Mouse (Mus musculus) limb, embryonic 15.5 days (tissue): ENCODE measurements around the gene Rbfox1. TPM values are rescaled to one million over a fixed set of nuclear protein-coding genes. Genes with fewer than 3 reads are reported as not detected.

Experiments used
- ATAC-seq: fragments of 200-750 bp; cut with Nextera tagmentation; 2 replicates; pipeline ENCODE4 v1.8.0; 2017; ENCODE audit warnings: low read depth, moderate TSS enrichment; ENCODE audit not compliant: insufficient number of reproducible peaks, low FRiP score, low TSS enrichment
- H3K27ac ChIP-seq: fragments of 300-500 bp; sonication (generic); 2 replicates; pipeline ENCODE4 v1.5.1; 2015; ENCODE audit warnings: moderate library complexity, mild to moderate bottlenecking, inconsistent platforms
- H3K27me3 ChIP-seq: fragments of 300-500 bp; sonication (generic); 2 replicates; pipeline ENCODE4 v1.6.1; 2015; ENCODE audit warnings: inconsistent platforms
- H3K36me3 ChIP-seq: fragments of 300-500 bp; sonication (generic); 2 replicates; pipeline ENCODE4 v1.6.1; 2015; ENCODE audit warnings: inconsistent platforms
- H3K4me1 ChIP-seq: fragments of 300-500 bp; sonication (generic); 2 replicates; pipeline ENCODE4 v1.6.1; 2015; ENCODE audit warnings: inconsistent platforms
- H3K4me2 ChIP-seq: fragments of 300-500 bp; sonication (generic); 2 replicates; pipeline ENCODE4 v1.6.1; 2015; ENCODE audit warnings: mild to moderate bottlenecking, inconsistent platforms
- H3K4me3 ChIP-seq: fragments of 300-500 bp; sonication (generic); 2 replicates; pipeline ENCODE4 v1.5.1; 2015; ENCODE audit warnings: mild to moderate bottlenecking, inconsistent platforms
- H3K9ac ChIP-seq: fragments of 300-500 bp; sonication (generic); 2 replicates; pipeline ENCODE4 v1.6.1; 2015; ENCODE audit warnings: inconsistent platforms
- H3K9me3 ChIP-seq: fragments of 300-500 bp; sonication (generic); 2 replicates; pipeline ENCODE4 v1.6.1; 2016; ENCODE audit warnings: inconsistent platforms
- WGBS: fragments of 180-500 bp; shearing (Covaris S2); methylation state at CpG from one replicate; pipeline ENCODE4 v1.1.7; 2015; 5-methylcytosine and 5-hydroxymethylcytosine counted together
- polyA plus RNA-seq: library from polyadenylated mRNA; unstranded; fragments of >200 nt; fragmentation: Nextera tagmentation; extraction: Ambion mirVana; gene quantifications from 2 replicates; pipeline ENCODE4 v1.2.1, GENCODE M21; 2015

Rbfox1 gene
- polyA plus RNA-seq, 1 experiment from 2014 or later: 4.0 TPM

DNA sequence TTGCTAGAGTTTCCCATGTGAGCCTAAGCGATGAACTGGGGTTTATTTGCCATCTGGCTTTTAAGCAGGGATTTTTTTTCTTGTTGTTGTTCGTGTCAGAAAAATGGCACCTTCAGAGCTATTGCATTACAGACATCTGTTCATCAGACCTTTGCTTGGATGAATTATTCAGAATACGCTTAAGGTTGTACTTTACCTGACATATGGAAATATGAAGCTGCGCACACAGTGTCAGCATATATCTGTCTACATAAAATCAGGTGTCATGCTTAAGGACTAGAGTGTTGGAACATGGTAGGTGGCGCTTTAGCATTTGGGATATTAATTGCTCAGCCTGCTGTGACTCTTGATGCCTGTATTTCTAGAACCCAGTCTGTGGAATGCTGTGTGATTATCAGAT is 819.7 kb downstream of the Rbfox1 start:
- H3K27ac ChIP-seq: no peak overlapping the region
- no peak overlapping the region for H3K4me3 ChIP-seq
- H3K9ac ChIP-seq: no peak overlapping the region
- no peaks in the 10 kb centered on the region for H3K4me1 ChIP-seq
- no peak for ATAC-seq
- H3K9me3 ChIP-seq: no peaks in the 10 kb centered on the region
- H3K27me3 ChIP-seq: no peaks in the 10 kb centered on the region
- no peak overlapping the region for H3K4me2 ChIP-seq
- 79% methylated on average over 5 of the region's 5 CpGs for WGBS
- no peaks in the 10 kb centered on the region for H3K36me3 ChIP-seq

DNA sequence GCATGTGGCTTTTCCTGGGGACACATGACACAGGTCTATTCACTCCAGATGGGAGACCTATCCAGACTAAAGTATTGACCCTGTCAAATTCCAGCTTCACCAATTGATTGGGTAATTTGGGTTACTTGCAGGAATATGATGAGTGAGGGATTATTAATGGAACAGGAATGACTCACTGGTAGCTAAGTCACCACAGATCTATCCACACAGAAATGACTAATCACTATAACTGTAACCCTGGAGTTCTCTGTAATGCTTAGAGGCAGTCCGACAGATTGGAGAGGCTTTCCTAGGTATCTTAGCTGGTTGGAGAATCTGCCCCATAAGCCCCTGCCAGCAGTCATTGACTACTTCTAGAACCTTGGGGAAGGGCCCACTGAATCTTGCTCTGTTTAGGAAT is 827.2 kb downstream of the Rbfox1 start:
- H3K9ac ChIP-seq: no peak overlapping the region
- H3K4me2 ChIP-seq: no peak overlapping the region
- no peaks in the 10 kb centered on the region for H3K36me3 ChIP-seq
- no peaks in the 10 kb centered on the region for H3K27me3 ChIP-seq
- no peak for ATAC-seq
- H3K27ac ChIP-seq: no peak overlapping the region
- no peak overlapping the region for H3K4me3 ChIP-seq
- no peaks in the 10 kb centered on the region for H3K4me1 ChIP-seq
- 84% methylated on average over 1 of the region's 1 CpGs for WGBS
- H3K9me3 ChIP-seq: no peaks in the 10 kb centered on the region

DNA sequence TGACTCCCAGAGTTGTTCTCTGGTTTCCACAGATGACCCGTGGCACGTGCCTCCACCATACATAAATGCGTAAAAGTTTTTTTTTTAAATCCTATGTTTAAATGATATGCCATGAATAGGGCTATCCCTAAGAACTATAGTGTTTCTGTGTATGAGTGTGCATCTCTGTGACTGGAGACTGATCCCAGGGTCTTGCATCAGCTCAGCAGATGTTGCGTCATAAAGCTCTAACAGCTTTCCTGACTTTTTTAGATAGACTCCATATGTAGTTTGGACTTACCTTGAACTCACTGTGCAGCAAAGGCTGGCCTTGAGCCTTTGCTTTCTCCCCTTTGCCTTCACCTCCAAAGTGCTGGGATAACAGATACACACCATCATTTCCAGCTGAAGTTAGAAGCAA is 830.1 kb downstream of the Rbfox1 start:
- H3K9me3 ChIP-seq: no peaks in the 10 kb centered on the region
- no peak overlapping the region for H3K4me2 ChIP-seq
- H3K27me3 ChIP-seq: no peaks in the 10 kb centered on the region
- ATAC-seq: no peak
- no peaks in the 10 kb centered on the region for H3K36me3 ChIP-seq
- H3K4me3 ChIP-seq: no peak overlapping the region
- no peaks in the 10 kb centered on the region for H3K4me1 ChIP-seq
- H3K27ac ChIP-seq: no peak overlapping the region
- 75% methylated on average over 4 of the region's 4 CpGs for WGBS
- no peak overlapping the region for H3K9ac ChIP-seq

DNA sequence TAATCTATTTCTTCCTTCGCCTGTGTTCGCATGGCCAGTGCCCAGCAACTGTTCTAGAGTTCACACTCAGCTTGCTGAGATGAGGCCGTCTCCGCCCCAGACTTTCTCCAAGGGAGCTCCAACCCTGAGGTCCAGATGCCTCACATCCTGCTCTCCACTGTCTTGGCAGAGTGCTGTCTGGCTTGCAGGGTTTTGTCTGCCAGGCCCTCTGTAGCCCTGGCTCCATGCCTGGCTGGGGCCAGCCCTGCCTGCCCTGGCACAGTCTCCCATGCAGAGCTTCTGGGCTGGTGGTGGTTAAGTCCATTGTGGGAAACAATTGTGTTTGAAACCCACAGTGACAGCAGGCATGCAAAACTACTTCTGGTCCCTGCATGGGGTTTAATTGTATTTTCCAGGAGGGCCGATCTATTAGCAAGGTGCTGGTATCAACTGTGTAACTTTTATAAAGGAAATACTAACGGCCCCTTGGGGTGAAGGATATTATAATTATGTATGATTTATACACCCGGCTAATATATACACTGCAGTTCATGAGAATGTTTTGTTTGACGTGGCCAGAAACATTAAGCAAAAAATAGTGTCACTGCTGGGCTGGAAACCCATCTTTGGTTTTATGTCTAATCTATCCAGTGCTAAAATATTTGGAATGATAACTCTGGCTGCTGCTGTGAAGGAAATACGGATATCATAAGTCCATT is 831.2 kb downstream of the Rbfox1 start:
- Histone ChIP-seq H3K4me2 (no peak overlapping the region), H3K9ac (no peak overlapping the region), H3K9me3 (no peaks in the 10 kb centered on the region), H3K27ac (no peak overlapping the region), H3K36me3 (no peaks in the 10 kb centered on the region), H3K27me3 (no peaks in the 10 kb centered on the region), H3K4me1 (no peaks in the 10 kb centered on the region), H3K4me3 (no peak overlapping the region)
- no peak for ATAC-seq
- 62% methylated on average over 9 of the region's 9 CpGs for WGBS

DNA sequence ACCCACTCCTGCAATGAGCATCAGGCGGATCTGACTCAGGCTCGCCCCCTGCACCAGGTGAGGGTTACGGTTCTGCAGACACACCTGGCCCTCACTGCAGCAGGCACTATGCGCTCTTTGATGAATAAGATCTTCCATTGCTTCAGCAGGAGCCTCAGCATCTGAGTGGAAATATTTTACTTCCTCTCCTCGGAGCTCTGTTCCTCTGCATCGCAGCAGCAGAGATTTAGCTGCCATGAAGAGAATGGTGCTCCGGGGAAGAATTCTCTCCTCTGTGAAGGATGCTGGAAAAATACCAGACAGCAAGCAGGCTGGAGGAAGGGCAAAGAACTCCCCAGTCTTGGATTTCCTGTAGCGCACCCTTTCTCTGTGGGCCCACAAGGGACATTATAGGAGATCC is 833.9 kb downstream of the Rbfox1 start:
- Histone ChIP-seq H3K4me2 (no peak overlapping the region), H3K36me3 (no peaks in the 10 kb centered on the region), H3K4me3 (no peak overlapping the region), H3K27ac (no peak overlapping the region), H3K27me3 (no peaks in the 10 kb centered on the region), H3K9ac (no peak overlapping the region), H3K9me3 (no peaks in the 10 kb centered on the region), H3K4me1 (no peaks in the 10 kb centered on the region)
- 62% methylated on average over 8 of the region's 8 CpGs for WGBS
- no peak for ATAC-seq

DNA sequence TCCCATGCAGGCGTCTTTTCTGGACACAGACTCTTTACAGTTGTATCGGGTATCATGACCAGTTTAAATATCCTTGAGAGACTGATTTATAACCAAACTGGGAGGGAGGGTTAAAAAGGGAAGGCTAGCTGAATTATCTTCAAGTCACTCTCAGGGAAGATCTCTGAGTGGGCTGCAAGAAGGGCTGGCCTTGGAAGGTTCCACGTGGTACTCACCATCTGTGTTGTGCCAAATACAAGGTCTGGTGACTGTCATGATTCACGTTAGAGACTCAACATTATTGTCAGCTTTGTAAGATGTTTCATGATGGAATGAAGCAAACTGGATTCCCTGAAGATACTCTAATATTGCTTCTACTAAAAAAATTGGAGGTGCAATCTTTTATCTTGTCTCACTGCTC is 847.5 kb downstream of the Rbfox1 start:
- Histone ChIP-seq H3K27me3 (no peaks in the 10 kb centered on the region), H3K27ac (no peak overlapping the region), H3K36me3 (no peaks in the 10 kb centered on the region), H3K9me3 (no peaks in the 10 kb centered on the region), H3K9ac (no peak overlapping the region), H3K4me3 (no peak overlapping the region), H3K4me2 (no peak overlapping the region), H3K4me1 (no peaks in the 10 kb centered on the region)
- WGBS: 57% methylated on average over 4 of the region's 4 CpGs
- ATAC-seq: no peak

DNA sequence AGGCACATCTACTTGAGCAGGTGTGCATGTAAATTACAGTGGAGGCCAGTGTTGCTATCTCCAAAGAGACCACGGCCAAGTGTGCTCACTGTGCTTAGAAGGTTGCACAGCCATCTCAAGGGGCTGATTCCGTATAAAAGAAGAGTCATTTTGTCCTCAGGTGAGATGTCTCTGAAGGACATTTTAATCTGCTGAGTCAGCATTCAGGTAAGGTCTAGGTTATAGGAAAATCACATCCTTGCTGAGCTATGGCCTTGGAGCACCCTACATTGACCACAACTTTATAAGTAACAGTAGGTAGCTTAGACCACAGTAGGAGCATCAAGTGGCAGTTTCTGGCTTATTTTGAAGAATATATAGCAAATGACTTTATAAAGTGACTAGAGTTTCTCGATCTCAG is 848.3 kb downstream of the Rbfox1 start:
- H3K27ac ChIP-seq: no peak overlapping the region
- no peak overlapping the region for H3K9ac ChIP-seq
- no peak overlapping the region for H3K4me3 ChIP-seq
- no peaks in the 10 kb centered on the region for H3K4me1 ChIP-seq
- H3K4me2 ChIP-seq: no peak overlapping the region
- WGBS: 86% methylated on average over 3 of the region's 3 CpGs
- H3K36me3 ChIP-seq: no peaks in the 10 kb centered on the region
- no peaks in the 10 kb centered on the region for H3K9me3 ChIP-seq
- no peaks in the 10 kb centered on the region for H3K27me3 ChIP-seq
- no peak for ATAC-seq

DNA sequence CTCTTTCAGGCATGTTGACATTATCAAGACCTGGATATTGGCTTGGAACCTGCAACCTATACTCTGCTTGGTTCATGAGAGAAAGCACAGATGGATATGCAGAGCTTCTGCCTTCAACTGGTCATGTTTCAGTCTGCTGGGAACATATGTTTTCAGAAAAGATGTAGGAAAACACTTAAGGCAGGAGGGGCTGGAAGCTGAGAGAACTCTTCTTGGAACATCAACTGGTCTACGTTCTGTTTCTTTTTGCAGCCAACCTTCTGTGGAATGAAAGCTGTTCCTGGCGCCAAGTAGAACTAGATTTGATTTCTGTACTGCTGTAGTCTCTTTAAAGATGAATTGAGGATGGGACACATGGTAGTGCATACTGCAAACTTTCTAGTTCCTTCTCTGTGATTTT is 851.4 kb downstream of the Rbfox1 start:
- no peak overlapping the region for H3K4me2 ChIP-seq
- no peaks in the 10 kb centered on the region for H3K36me3 ChIP-seq
- H3K27me3 ChIP-seq: no peaks in the 10 kb centered on the region
- 76% methylated on average over 2 of the region's 2 CpGs for WGBS
- H3K4me1 ChIP-seq: no peaks in the 10 kb centered on the region
- ATAC-seq: no peak
- no peak overlapping the region for H3K9ac ChIP-seq
- no peak overlapping the region for H3K4me3 ChIP-seq
- H3K9me3 ChIP-seq: no peaks in the 10 kb centered on the region
- no peak overlapping the region for H3K27ac ChIP-seq

DNA sequence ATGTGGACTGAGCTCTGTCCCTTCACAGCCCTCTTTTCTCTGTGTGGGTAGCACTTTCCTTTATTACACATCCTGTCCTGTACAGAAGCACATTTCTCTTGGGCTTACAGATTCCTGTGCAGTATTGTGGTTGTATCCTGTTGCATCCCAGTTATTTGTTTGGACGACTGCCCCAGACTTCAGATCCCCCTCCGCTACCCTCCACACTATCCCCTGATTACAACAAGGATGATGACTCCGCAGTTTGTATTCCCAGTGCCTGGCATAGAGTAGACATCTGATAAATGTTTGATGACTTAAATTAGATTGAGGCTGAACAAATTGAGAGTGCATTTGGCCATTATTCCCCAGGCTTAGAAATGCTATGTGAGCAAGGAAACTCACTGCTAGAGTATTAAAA is 851.8 kb downstream of the Rbfox1 start:
- ATAC-seq: no peak
- Histone ChIP-seq H3K4me2 (no peak overlapping the region), H3K27me3 (no peaks in the 10 kb centered on the region), H3K4me3 (no peak overlapping the region), H3K27ac (no peak overlapping the region), H3K9ac (no peak overlapping the region), H3K36me3 (no peaks in the 10 kb centered on the region), H3K4me1 (no peaks in the 10 kb centered on the region), H3K9me3 (no peaks in the 10 kb centered on the region)
- WGBS: 70% methylated on average over 3 of the region's 3 CpGs

DNA sequence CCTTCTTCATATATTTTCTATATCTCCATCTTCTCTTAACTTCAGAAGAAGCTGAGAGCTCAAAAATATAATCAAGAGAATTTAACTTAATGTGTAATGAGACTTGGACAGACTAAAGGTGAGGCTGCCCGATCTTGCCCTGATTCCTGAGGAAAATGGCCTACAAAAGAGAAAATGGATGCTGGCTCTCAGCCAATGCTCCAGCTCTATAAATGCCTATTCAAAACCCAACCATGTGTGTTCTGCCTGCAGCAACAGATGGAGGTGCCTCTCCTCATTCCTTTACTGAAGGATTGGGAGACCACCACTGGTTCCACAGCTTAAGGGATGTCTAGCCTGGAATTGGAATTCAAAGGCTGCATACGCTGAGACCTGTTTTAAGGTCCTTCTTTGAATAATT is 861.0 kb downstream of the Rbfox1 start:
- Histone ChIP-seq H3K9ac (no peak overlapping the region), H3K4me1 (no peaks in the 10 kb centered on the region), H3K27ac (no peak overlapping the region), H3K9me3 (no peaks in the 10 kb centered on the region), H3K4me2 (no peak overlapping the region), H3K27me3 (no peaks in the 10 kb centered on the region), H3K36me3 (no peaks in the 10 kb centered on the region), H3K4me3 (no peak overlapping the region)
- ATAC-seq: no peak
- 34% methylated on average over 2 of the region's 2 CpGs for WGBS

DNA sequence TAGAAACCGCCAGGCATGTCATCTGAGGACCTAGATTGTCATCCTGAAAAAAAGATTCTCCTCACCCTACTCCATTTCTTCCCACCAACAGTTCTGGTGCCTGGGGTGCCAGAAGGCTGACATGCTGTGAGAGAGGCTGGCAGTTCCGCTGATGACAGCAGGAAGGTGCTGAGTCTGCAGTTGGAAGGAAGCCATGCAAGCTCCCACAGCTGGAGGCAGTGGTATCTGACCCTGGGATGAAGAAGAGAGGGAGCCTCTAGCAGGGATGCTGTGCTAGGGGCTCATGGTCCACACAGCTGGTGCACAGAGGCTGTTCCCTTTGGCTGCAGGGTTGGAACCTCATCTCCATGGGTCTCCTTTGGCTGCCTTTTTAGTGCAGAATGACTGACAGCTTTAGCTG is 865.3 kb downstream of the Rbfox1 start:
- Histone ChIP-seq H3K27me3 (no peaks in the 10 kb centered on the region), H3K4me3 (no peak overlapping the region)
- 56% methylated on average over 2 of the region's 2 CpGs for WGBS

DNA sequence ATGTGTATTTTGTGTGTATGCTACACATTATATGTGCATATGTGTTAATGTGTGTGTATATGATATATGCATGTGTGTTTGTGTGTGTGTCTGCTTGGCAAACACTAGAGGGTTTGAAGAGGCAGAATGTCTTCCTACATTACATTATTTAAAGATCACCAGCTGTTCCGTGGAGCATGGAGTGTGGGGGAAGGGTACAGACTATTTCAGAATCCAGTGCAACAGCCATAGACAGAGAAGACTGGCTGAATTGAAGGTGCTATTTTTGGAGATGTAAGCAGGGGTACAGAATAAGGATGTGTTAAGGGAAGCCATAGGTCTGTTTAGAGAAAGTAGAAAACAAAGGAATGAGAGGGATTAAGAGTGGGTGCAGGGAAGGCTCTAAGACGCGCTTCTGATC is 869.7 kb downstream of the Rbfox1 start:
- Histone ChIP-seq H3K27ac (no peak overlapping the region), H3K9me3 (no peaks in the 10 kb centered on the region), H3K4me3 (no peak overlapping the region), H3K4me1 (no peaks in the 10 kb centered on the region), H3K4me2 (no peak overlapping the region), H3K36me3 (no peaks in the 10 kb centered on the region), H3K27me3 (no peaks in the 10 kb centered on the region), H3K9ac (no peak overlapping the region)
- 76% methylated on average over 3 of the region's 3 CpGs for WGBS
- ATAC-seq: 0 out of 2 replicates have a peak, but pooled peaks have one; percentile 24

More for the DNA sequence above, 865.3 kb downstream of the Rbfox1 start:
- no peak for ATAC-seq
- no peak overlapping the region for H3K4me2 ChIP-seq
- H3K27ac ChIP-seq: no peak overlapping the region
- H3K4me1 ChIP-seq: no peaks in the 10 kb centered on the region
- H3K9ac ChIP-seq: no peak overlapping the region
- H3K36me3 ChIP-seq: no peaks in the 10 kb centered on the region
- H3K9me3 ChIP-seq: no peaks in the 10 kb centered on the region
